Mouse (Mus musculus) erythroblast, embryonic 14.5 days (primary cell): ENCODE measurements around the gene Grip1.

Source experiments
- GATA1 ChIP-seq: IDR thresholded peaks from 2 replicates; pipeline ENCODE4 v1.6.1; 2012; ENCODE audit warnings: low read length, inconsistent platforms, mixed read lengths
- TAL1 ChIP-seq: IDR thresholded peaks from 3 replicates; pipeline ENCODE4 v1.6.1; 2012; ENCODE audit warnings: low read length, inconsistent platforms, mixed read lengths

- TF ChIP-seq TAL1 (no peak), GATA1 (no peak)
Observed at GRCm38 (mm10) chr10:119966321-119966720, 512.7 kb downstream of the Grip1 start.
